Comparison of ENCODE assay signal across 17 mouse cellular contexts in the genomic region with DNA sequence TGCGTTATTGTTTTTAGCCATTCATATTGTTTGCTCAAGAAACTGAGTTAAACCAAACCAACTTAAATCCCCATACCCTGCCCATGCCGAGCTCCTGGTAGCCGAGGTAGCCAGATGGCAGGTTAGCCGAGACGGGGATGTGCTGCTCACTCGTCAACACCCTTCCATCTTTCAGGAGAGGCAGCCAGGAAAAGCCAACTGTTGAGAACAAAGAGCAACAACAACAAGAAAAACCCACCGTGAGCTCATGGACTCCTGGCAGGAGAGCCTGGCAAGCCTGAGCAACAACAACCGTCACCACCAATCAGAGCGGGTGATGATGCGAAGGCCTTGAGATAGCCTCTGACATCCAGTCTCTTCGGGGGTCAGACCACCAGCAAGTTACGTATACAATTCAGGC.
DNase-seq lines count a peak whose midpoint lies in the region; TF ChIP-seq lines count a peak whose summit lies in the region.
"Had no signal": no experiment of that assay in that cellular context is flagged by ENCODE, and none has a peak within 500 bp of the region (broad histone marks: within the 10 kb centered on the region; RNA-seq: fewer than 3 reads in every experiment).

No protein-coding gene starts in this region.

- no peaks in the 10 kb centered on the region for H3K4me1 ChIP-seq in thymus, adult 2 months (replicated peaks; ENCODE audit: control insufficient read depth, insufficient read depth, low read length)
- H3K4me1 ChIP-seq: embryonic facial prominence, embryonic 10.5 days; heart, embryonic 10.5 days; hindbrain, embryonic 12.5 days had no signal

- no peak for TF ChIP-seq CTCF in layer of hippocampus, adult 2 months (conservative IDR thresholded peaks at IDR 0.05)
- TF ChIP-seq CTCF in thymus, adult 2 months (IDR thresholded peaks at IDR 0.05; ENCODE audit: borderline replicate concordance, control insufficient read depth, extremely low read depth, insufficient read depth, low read length, poor library complexity), result no peak

- H3K27ac ChIP-seq in layer of hippocampus, adult 2 months, result peak overlapping the region; percentile 75
- no peak overlapping the region for H3K27ac ChIP-seq in thymus, adult 2 months (ENCODE audit: control insufficient read depth, insufficient read depth, low read length)
- H3K27ac ChIP-seq: embryonic facial prominence, embryonic 10.5 days; heart, embryonic 10.5 days; hindbrain, embryonic 12.5 days had no signal

- WGBS in thymus, adult 2 months, result 99% methylated on average over 12 of the region's 12 CpGs

- H3K4me3 ChIP-seq in layer of hippocampus, adult 2 months, result no peak overlapping the region
- no peak overlapping the region for H3K4me3 ChIP-seq in thymus, adult 2 months (ENCODE audit: control insufficient read depth, insufficient read depth, low read length)
- H3K4me3 ChIP-seq: embryonic facial prominence, embryonic 10.5 days; heart, embryonic 10.5 days; hindbrain, embryonic 12.5 days had no signal

- no peak for TF ChIP-seq POLR2A in thymus, adult 2 months (IDR thresholded peaks at IDR 0.05; ENCODE audit: control insufficient read depth, extremely low read depth, insufficient read depth, low read length, poor library complexity)

- H3K27me3 ChIP-seq in thymus, adult 2 months (ENCODE audit: control insufficient read depth, insufficient read depth, low read length), result no peaks in the 10 kb centered on the region
- H3K27me3 ChIP-seq: hindbrain, embryonic 12.5 days had no signal

- DNase-seq in cerebellum, adult 11 months, result peak; percentile 45
- DNase-seq in cerebellum, postnatal 4 days (ENCODE audit: low spot score in 2 of 2), result no peak
- DNase-seq in layer of hippocampus, adult 2 months (ENCODE audit: low spot score in 2 of 2), result no peak
- no peak for DNase-seq in layer of hippocampus, adult 9-10 months (ENCODE audit: low spot score)
- peak; percentile 47 for DNase-seq in cerebellum, adult 8-10 months
- DNase-seq in cerebellum, postnatal 36 days, result peak; percentile 46 to 54
- no peak for DNase-seq in thymus, adult 2 months
- DNase-seq in testis, postnatal 10 days (ENCODE audit: low spot score), result no peak
- DNase-seq: adrenal gland, postnatal 10 days; heart, adult 18-20 months; heart, postnatal 10 days; heart, postnatal 4 days; kidney, adult 11 months; kidney, adult 9 months had no signal

- H3K36me3 ChIP-seq in thymus, adult 2 months (ENCODE audit: control insufficient read depth, insufficient read depth, low read length), result no peaks in the 10 kb centered on the region
- H3K36me3 ChIP-seq: embryonic facial prominence, embryonic 10.5 days; hindbrain, embryonic 12.5 days had no signal

Comparison
In these comparisons a context has a peak if more than half of its experiments do, and no peak if none do; other contexts are left out.
1. DNase-seq: peak in cerebellum, adult 11 months (single experiment), cerebellum, adult 8-10 months (single experiment) and cerebellum, postnatal 36 days (2 of 2); none in cerebellum, postnatal 4 days (0 of 2), layer of hippocampus, adult 2 months (0 of 2), layer of hippocampus, adult 9-10 months (single experiment), thymus, adult 2 months (single experiment) and testis, postnatal 10 days (single experiment).